Mouse (Mus musculus) hindbrain, embryonic 11.5 days (tissue): ENCODE data around the gene Snu13. TPM values are rescaled to one million over a fixed set of nuclear protein-coding genes. Genes with fewer than 3 reads are reported as not detected.

Experiments used
- ATAC-seq: fragments of 200-750 bp; cut with Nextera tagmentation; 2 replicates; pipeline ENCODE4 v1.8.0; 2017; ENCODE audit warnings: mild to moderate bottlenecking, moderate TSS enrichment, moderate library complexity; ENCODE audit not compliant: low FRiP score
- DNase-seq: peaks from one replicate; pipeline ENCODE4 v3.0.0-alpha.2; 2015; ENCODE audit warnings: low spot score
- H3K27ac ChIP-seq: fragments of 300-500 bp; sonication (generic); 2 replicates; pipeline ENCODE4 v1.5.1; 2014; ENCODE audit warnings: mild to moderate bottlenecking, low read depth, low read length
- H3K27me3 ChIP-seq: fragments of 300-500 bp; sonication (generic); 2 replicates; pipeline ENCODE4 v1.6.1; 2014; ENCODE audit warnings: mild to moderate bottlenecking, low read length, moderate library complexity, mixed read lengths; ENCODE audit not compliant: control insufficient read depth, insufficient read depth
- H3K36me3 ChIP-seq: fragments of 300-500 bp; sonication (generic); 2 replicates; pipeline ENCODE4 v1.6.1; 2014; ENCODE audit warnings: mild to moderate bottlenecking, low read length, moderate library complexity, mixed read lengths; ENCODE audit not compliant: control insufficient read depth, insufficient read depth
- H3K4me1 ChIP-seq: fragments of 300-500 bp; sonication (generic); replicated peaks from 2 replicates; pipeline ENCODE4 v1.6.1; 2014; ENCODE audit warnings: low read length, mixed read lengths; ENCODE audit not compliant: control insufficient read depth, insufficient read depth
- H3K4me2 ChIP-seq: fragments of 300-500 bp; sonication (generic); replicated peaks from 2 replicates; pipeline ENCODE4 v1.6.1; 2014; ENCODE audit warnings: mild to moderate bottlenecking, low read depth, low read length
- H3K4me3 ChIP-seq: fragments of 300-500 bp; sonication (generic); 2 replicates; pipeline ENCODE4 v1.5.1; 2014; ENCODE audit warnings: low read depth, low read length
- H3K9ac ChIP-seq: fragments of 300-500 bp; sonication (generic); 2 replicates; pipeline ENCODE4 v1.6.1; 2014; ENCODE audit warnings: low read depth, low read length
- H3K9me3 ChIP-seq: fragments of 300-500 bp; sonication (generic); 2 replicates; pipeline ENCODE4 v1.6.1; 2016; ENCODE audit warnings: low read length; ENCODE audit not compliant: control insufficient read depth
- WGBS: fragments of 180-500 bp; shearing (Covaris S2); extraction: QIAGEN DNeasy Blood & Tissue Kit; methylation state at CpG from one replicate; pipeline ENCODE4 v1.1.7; 2014; 5-methylcytosine and 5-hydroxymethylcytosine counted together
- polyA plus RNA-seq: library from polyadenylated mRNA; unstranded; fragments of >200 nt; fragmentation: Nextera tagmentation; extraction: Ambion mirVana; gene quantifications from 2 replicates; pipeline ENCODE4 v1.2.1, GENCODE M21; 2014

The Snu13 gene
- polyA plus RNA-seq, 1 experiment from 2014 or later, result 262 TPM

DNA sequence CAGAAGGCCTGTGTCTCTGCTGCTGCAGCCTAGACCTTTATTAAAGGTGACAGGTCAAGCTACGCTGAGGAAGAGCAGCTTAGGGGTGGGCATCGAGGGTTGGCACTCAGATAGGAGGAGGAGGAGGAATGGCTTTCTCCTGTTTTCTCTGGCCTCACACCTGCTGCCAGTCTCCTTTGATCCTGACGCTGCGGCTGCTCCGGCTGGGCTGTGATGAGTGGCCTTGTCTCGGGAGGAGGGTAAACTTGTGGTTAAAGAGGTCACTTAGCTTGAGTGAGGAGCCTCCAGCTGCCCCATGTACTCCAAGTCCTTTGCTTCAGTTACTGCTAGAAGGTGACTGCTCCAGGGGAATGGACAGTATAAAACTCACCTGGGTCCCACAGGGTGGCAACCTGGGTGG lies 53.4 kb downstream of the Snu13 start:
- Histone ChIP-seq H3K4me3 (no peak overlapping the region), H3K27ac (no peak overlapping the region), H3K9me3 (no peaks in the 10 kb centered on the region), H3K9ac (no peak overlapping the region), H3K4me1 (no peaks in the 10 kb centered on the region), H3K4me2 (no peak overlapping the region), H3K27me3 (no peaks in the 10 kb centered on the region), H3K36me3 (no peaks in the 10 kb centered on the region; the same call in 1 of the 2 replicates)
- DNase-seq (no peak), ATAC-seq (no peak)
- WGBS, result 82% methylated on average over 6 of the region's 6 CpGs

DNA sequence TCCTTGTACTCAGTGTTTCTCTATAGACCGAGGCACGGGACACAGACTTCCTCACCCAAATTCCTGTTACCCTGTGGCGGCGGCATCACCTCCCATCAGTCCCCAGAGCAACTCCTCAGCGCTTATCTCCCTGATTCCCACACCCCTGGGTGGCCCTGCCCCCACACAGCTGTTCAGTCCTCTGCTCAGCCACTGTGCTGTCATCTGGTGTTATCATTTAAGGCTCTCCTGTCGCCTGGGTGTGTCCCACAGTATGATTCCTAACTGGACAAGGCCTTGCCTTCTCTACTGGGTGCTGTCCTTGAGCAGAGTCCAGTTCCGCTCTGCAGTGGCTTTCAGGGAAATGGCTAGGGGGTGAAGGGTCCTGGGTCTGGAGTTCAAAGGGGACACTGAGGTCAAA lies 56.8 kb downstream of the Snu13 start:
- Histone ChIP-seq H3K27me3 (no peaks in the 10 kb centered on the region), H3K4me2 (no peak overlapping the region), H3K36me3 (no peaks in the 10 kb centered on the region; the same call in 1 of the 2 replicates), H3K27ac (no peak overlapping the region), H3K9me3 (no peaks in the 10 kb centered on the region), H3K4me1 (0 out of 2 replicates have a peak, but pooled peaks cover 2% of the 10 kb centered on the region), H3K4me3 (no peak overlapping the region), H3K9ac (no peak overlapping the region)
- ATAC-seq, result no peak
- DNase-seq, result no peak
- 51% methylated on average over 7 of the region's 7 CpGs for WGBS

Other genes starting within 250 kb of the Snu13 start
- 12.0 and 12.4 TPM in 2 replicates for gene Tef, start 245.2 kb downstream of the Snu13 start, polyA plus RNA-seq
- 10.5 and 12.5 TPM in 2 replicates for gene Tob2, start 188.8 kb downstream of the Snu13 start, polyA plus RNA-seq
- 184 and 186 TPM in 2 replicates for gene Phf5a, start 175.7 kb downstream of the Snu13 start, polyA plus RNA-seq
- 155 and 169 TPM in 2 replicates for gene Aco2, start 175.3 kb downstream of the Snu13 start, polyA plus RNA-seq
- gene Polr3h, start 121.4 kb downstream of the Snu13 start, polyA plus RNA-seq, result 66.2 and 67.1 TPM in 2 replicates
- 25.2 and 25.7 TPM in 2 replicates for gene Csdc2, start 110.8 kb downstream of the Snu13 start, polyA plus RNA-seq
- 31.1 and 33.7 TPM in 2 replicates for gene Pmm1, start 86.7 kb downstream of the Snu13 start, polyA plus RNA-seq
- gene 1700029P11Rik, start 67.1 kb downstream of the Snu13 start, polyA plus RNA-seq, result not detected in 2 replicates
- 62.4 and 66.6 TPM in 2 replicates for gene Xrcc6, start 59.8 kb downstream of the Snu13 start, polyA plus RNA-seq
- 32.6 and 35.6 TPM in 2 replicates for gene Desi1, start 13.7 kb downstream of the Snu13 start, polyA plus RNA-seq
- gene 4930407I10Rik, start 11.6 kb upstream of the Snu13 start, polyA plus RNA-seq, result 0.08 TPM in 1 of 2 replicates, not detected in the other
- not detected in 2 replicates for gene Mei1, start 22.4 kb upstream of the Snu13 start, polyA plus RNA-seq
- 17.0 and 17.2 TPM in 2 replicates for gene Ccdc134, start 80.3 kb upstream of the Snu13 start, polyA plus RNA-seq
- gene Srebf2, start 99.6 kb upstream of the Snu13 start, polyA plus RNA-seq, result 143 and 144 TPM in 2 replicates
- gene Shisa8, start 165.2 kb upstream of the Snu13 start, polyA plus RNA-seq, result 1.0 and 1.9 TPM in 2 replicates
- gene Tnfrsf13c, start 176.8 kb upstream of the Snu13 start, polyA plus RNA-seq, result 0.35 and 0.62 TPM in 2 replicates
- 76.2 and 78.1 TPM in 2 replicates for gene Cenpm, start 197.2 kb upstream of the Snu13 start, polyA plus RNA-seq
- 0.86 and 1.6 TPM in 2 replicates for gene 1500009C09Rik, start 204.8 kb upstream of the Snu13 start, polyA plus RNA-seq
- gene Sept3, start 227.3 kb upstream of the Snu13 start, polyA plus RNA-seq, result 146 and 150 TPM in 2 replicates